Mouse (Mus musculus): Measurements from ENCODE around the gene Dnaaf1. TPM values are rescaled to one million over a fixed set of nuclear protein-coding genes. Genes with fewer than 3 reads are reported as not detected.

The Dnaaf1 gene
- polyA plus RNA-seq, 1 experiment from 2014 or later: 0.11 TPM

DNA sequence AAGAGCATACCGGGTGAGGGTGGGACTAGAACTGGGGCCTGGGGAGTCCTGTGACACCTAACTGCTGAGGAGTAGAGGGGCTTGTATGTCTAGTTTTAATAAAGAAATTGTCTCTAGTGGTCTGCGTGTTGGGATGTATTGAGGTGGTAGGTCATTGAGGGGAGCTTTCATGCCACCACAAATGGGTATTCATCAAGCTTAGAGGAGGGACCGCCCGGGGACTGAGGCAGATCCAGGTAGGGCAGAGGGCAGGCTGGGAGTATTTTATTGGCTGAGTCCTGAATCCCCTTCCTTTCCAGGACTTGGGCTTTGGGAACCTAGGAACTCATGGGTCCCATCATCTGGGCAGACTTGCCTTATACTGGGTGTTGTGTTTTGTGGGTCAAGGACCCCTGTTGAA, 41.8 kb downstream of the Dnaaf1 start:
- 91% methylated on average over 4 of the region's 4 CpGs for WGBS

GRCm38 (mm10) chr8:119617586-119617985, 42.6 kb downstream of the Dnaaf1 start:
- H3K4me3 ChIP-seq: no peak overlapping the region
- WGBS: 86% methylated on average over 5 of the region's 5 CpGs
- H3K4me1 ChIP-seq: peaks cover 18% of the 10 kb centered on the region
- H3K27ac ChIP-seq: no peak overlapping the region
- peaks cover 7% of the 10 kb centered on the region; the same call in 1 of the 2 replicates for H3K27me3 ChIP-seq (ENCODE audit: poor library complexity, severe bottlenecking)
- no peaks in the 10 kb centered on the region for H3K9me3 ChIP-seq
- no peak for DNase-seq (ENCODE audit: extremely low spot score, low spot score)
- H3K36me3 ChIP-seq (replicated peaks): no peaks in the 10 kb centered on the region

More for the DNA sequence above, 41.8 kb downstream of the Dnaaf1 start:
- peaks cover 7% of the 10 kb centered on the region; the same call in 1 of the 2 replicates for H3K27me3 ChIP-seq (ENCODE audit: poor library complexity, severe bottlenecking)
- no peaks in the 10 kb centered on the region for H3K9me3 ChIP-seq
- no peak overlapping the region for H3K27ac ChIP-seq
- no peaks in the 10 kb centered on the region for H3K36me3 ChIP-seq (replicated peaks)
- H3K4me3 ChIP-seq: no peak overlapping the region
- no peak for DNase-seq (ENCODE audit: extremely low spot score, low spot score)
- peaks cover 12% of the 10 kb centered on the region; the same call in 1 of the 2 replicates for H3K4me1 ChIP-seq

DNA sequence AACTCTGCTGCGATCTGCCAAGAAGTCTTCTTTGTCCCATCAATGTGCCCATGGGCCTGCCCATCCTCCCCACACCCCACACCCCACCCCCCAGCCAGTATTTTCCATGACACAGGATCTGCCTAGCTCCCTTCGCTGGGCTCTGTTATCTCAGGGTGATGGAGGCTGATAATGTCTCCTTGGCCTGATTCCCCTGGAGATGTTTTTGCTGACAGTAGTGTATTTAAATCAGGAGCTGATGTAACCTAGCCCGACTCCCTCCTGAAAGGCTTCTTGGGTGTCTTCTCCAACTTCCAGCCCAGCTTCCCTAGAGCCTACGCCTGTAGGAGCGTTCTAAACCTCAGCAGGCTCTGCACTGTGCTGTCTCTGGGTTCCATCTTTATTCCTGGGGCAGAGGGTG, 43.9 kb downstream of the Dnaaf1 start:
- Histone ChIP-seq H3K9me3 (no peaks in the 10 kb centered on the region), H3K27me3 (ENCODE audit: poor library complexity, severe bottlenecking) (peaks cover 7% of the 10 kb centered on the region; the same call in 1 of the 2 replicates), H3K4me1 (peaks cover 18% of the 10 kb centered on the region), H3K4me3 (no peak overlapping the region), H3K27ac (no peak overlapping the region), H3K36me3 (replicated peaks) (no peaks in the 10 kb centered on the region)
- no peak for DNase-seq (ENCODE audit: extremely low spot score, low spot score)
- WGBS: 78% methylated on average over 5 of the region's 5 CpGs

- Histone ChIP-seq H3K27me3 (ENCODE audit: poor library complexity, severe bottlenecking) (peaks cover 9% of the 10 kb centered on the region; the same call in 1 of the 2 replicates), H3K36me3 (replicated peaks) (no peaks in the 10 kb centered on the region), H3K4me1 (peaks cover 10% of the 10 kb centered on the region), H3K27ac (no peak overlapping the region), H3K4me3 (no peak overlapping the region), H3K9me3 (no peaks in the 10 kb centered on the region)
- 74% methylated on average over 6 of the region's 6 CpGs for WGBS
- DNase-seq (ENCODE audit: extremely low spot score, low spot score): no peak
These were observed 45.2 kb downstream of the Dnaaf1 start for GRCm38 (mm10) chr8:119620116-119620840.

GRCm38 (mm10) chr8:119620848-119621465, 45.9 kb downstream of the Dnaaf1 start:
- H3K36me3 ChIP-seq (replicated peaks): no peaks in the 10 kb centered on the region
- no peak for DNase-seq (ENCODE audit: extremely low spot score, low spot score)
- no peaks in the 10 kb centered on the region for H3K9me3 ChIP-seq
- H3K27ac ChIP-seq: no peak overlapping the region
- H3K4me3 ChIP-seq: no peak overlapping the region
- peaks cover 10% of the 10 kb centered on the region for H3K4me1 ChIP-seq
- H3K27me3 ChIP-seq (ENCODE audit: poor library complexity, severe bottlenecking): peaks cover 9% of the 10 kb centered on the region; the same call in 1 of the 2 replicates
- WGBS: 91% methylated on average over 14 of the region's 14 CpGs

GRCm38 (mm10) chr8:119622555-119622954, 47.5 kb downstream of the Dnaaf1 start:
- Histone ChIP-seq H3K4me1 (peaks cover 15% of the 10 kb centered on the region), H3K27ac (no peak overlapping the region), H3K4me3 (no peak overlapping the region), H3K36me3 (replicated peaks) (no peaks in the 10 kb centered on the region), H3K9me3 (no peaks in the 10 kb centered on the region), H3K27me3 (ENCODE audit: poor library complexity, severe bottlenecking) (peaks cover 9% of the 10 kb centered on the region; the same call in 1 of the 2 replicates)
- 63% methylated on average over 4 of the region's 4 CpGs for whole genome bisulfite sequencing
- no peak for DNase-seq (ENCODE audit: extremely low spot score, low spot score)

GRCm38 (mm10) chr8:119623061-119623460, 48.0 kb downstream of the Dnaaf1 start:
- no peak overlapping the region for H3K27ac ChIP-seq
- H3K4me1 ChIP-seq: peaks cover 20% of the 10 kb centered on the region
- DNase-seq (ENCODE audit: extremely low spot score, low spot score): no peak
- no peak overlapping the region for H3K4me3 ChIP-seq
- no peaks in the 10 kb centered on the region for H3K36me3 ChIP-seq (replicated peaks)
- peaks cover 9% of the 10 kb centered on the region; the same call in 1 of the 2 replicates for H3K27me3 ChIP-seq (ENCODE audit: poor library complexity, severe bottlenecking)
- 90% methylated on average over 8 of the region's 8 CpGs for WGBS
- H3K9me3 ChIP-seq: no peaks in the 10 kb centered on the region

GRCm38 (mm10) chr8:119623744-119624143, 48.7 kb downstream of the Dnaaf1 start:
- WGBS: 87% methylated on average over 1 of the region's 1 CpGs

DNA sequence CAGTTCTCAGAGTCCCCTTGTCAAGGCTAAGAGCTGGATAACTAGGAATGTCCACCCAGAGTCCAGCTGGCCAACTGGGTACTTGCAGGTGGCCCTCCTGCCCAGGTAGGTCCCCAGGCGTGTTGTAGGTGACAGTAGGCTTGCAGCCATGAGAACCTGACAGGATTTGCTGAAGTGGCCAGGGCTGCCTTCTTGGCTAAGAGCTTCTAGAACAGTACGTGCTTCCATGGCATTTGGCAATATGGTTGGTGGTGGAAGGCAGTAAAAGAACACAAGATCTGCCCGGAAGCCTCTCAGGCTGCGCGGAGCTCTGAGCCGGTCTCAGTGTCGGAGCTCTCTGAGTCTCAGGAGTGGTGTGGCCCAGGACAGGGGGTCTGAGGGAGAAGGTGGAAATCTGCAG, 49.9 kb downstream of the Dnaaf1 start:
- Histone ChIP-seq H3K27ac (no peak overlapping the region), H3K4me3 (no peak overlapping the region), H3K4me1 (peaks cover 27% of the 10 kb centered on the region), H3K36me3 (replicated peaks) (no peaks in the 10 kb centered on the region), H3K9me3 (no peaks in the 10 kb centered on the region), H3K27me3 (ENCODE audit: poor library complexity, severe bottlenecking) (peaks cover 9% of the 10 kb centered on the region; the same call in 1 of the 2 replicates)
- DNase-seq (ENCODE audit: extremely low spot score, low spot score): no peak
- WGBS: 91% methylated on average over 7 of the region's 7 CpGs

More at GRCm38 (mm10) chr8:119623744-119624143, 48.7 kb downstream of the Dnaaf1 start:
- no peaks in the 10 kb centered on the region for H3K9me3 ChIP-seq
- no peak for DNase-seq (ENCODE audit: extremely low spot score, low spot score)
- H3K4me1 ChIP-seq: peaks cover 21% of the 10 kb centered on the region
- H3K36me3 ChIP-seq (replicated peaks): no peaks in the 10 kb centered on the region
- no peak overlapping the region for H3K4me3 ChIP-seq
- H3K27ac ChIP-seq: no peak overlapping the region
- peaks cover 9% of the 10 kb centered on the region; the same call in 1 of the 2 replicates for H3K27me3 ChIP-seq (ENCODE audit: poor library complexity, severe bottlenecking)

DNA sequence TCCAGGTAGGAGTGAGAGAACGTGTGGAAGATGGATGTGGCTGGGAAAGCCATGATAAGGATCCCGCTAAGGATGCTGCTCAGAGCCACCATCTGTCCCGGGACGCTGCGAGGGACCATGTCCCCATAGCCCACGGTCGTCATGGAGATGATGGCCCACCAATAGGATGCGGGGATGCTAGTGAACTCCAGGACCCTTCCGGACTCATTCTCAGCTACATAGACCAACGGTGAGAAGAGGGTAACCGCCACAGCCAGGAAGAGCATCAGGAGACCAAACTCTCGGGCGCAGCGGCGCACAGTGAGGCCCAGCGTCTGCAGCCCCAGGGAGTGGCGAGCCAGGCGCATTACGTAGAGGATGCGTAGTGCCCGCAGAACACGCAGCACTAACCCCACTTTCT, 50.8 kb downstream of the Dnaaf1 start:
- H3K36me3 ChIP-seq (replicated peaks): no peaks in the 10 kb centered on the region
- no peak overlapping the region for H3K27ac ChIP-seq
- peaks cover 9% of the 10 kb centered on the region; the same call in 1 of the 2 replicates for H3K27me3 ChIP-seq (ENCODE audit: poor library complexity, severe bottlenecking)
- WGBS: 78% methylated on average over 22 of the region's 22 CpGs
- peaks cover 33% of the 10 kb centered on the region for H3K4me1 ChIP-seq
- H3K9me3 ChIP-seq: no peaks in the 10 kb centered on the region
- H3K4me3 ChIP-seq: no peak overlapping the region
- no peak for DNase-seq (ENCODE audit: extremely low spot score, low spot score)

- Histone ChIP-seq H3K27me3 (ENCODE audit: poor library complexity, severe bottlenecking) (peaks cover 14% of the 10 kb centered on the region), H3K4me3 (no peak overlapping the region), H3K36me3 (replicated peaks) (no peaks in the 10 kb centered on the region), H3K9me3 (no peaks in the 10 kb centered on the region), H3K4me1 (peaks cover 38% of the 10 kb centered on the region), H3K27ac (0 out of 2 replicates have a peak overlapping the region, but pooled peaks have one; percentile 66)
- 89% methylated on average over 7 of the region's 7 CpGs for WGBS
- no peak for DNase-seq (ENCODE audit: extremely low spot score, low spot score)
These were observed 52.2 kb downstream of the Dnaaf1 start for GRCm38 (mm10) chr8:119627199-119627598.

- no peaks in the 10 kb centered on the region for H3K36me3 ChIP-seq (replicated peaks)
- H3K4me3 ChIP-seq: no peak overlapping the region
- no peaks in the 10 kb centered on the region for H3K9me3 ChIP-seq
- peaks cover 35% of the 10 kb centered on the region for H3K4me1 ChIP-seq
- DNase-seq (ENCODE audit: extremely low spot score, low spot score): peak; percentile 37
- H3K27ac ChIP-seq: peak overlapping the region; percentile 66; the same call in 1 of the 2 replicates
- 50% methylated on average over 10 of the region's 10 CpGs for WGBS
- H3K27me3 ChIP-seq (ENCODE audit: poor library complexity, severe bottlenecking): peaks cover 20% of the 10 kb centered on the region
These were observed 52.8 kb downstream of the Dnaaf1 start for GRCm38 (mm10) chr8:119627613-119628359.
